Mouse (Mus musculus) small intestine, adult 2 months (tissue): Measurements from ENCODE around the gene Pcsk7. TPM values are rescaled to one million over a fixed set of nuclear protein-coding genes. Genes with fewer than 3 reads are reported as not detected.

Source experiments
- H3K27ac ChIP-seq: fragments of 200-500 bp; 2 replicates; pipeline ENCODE4 v1.5.1; 2012; ENCODE audit warnings: low read depth, low read length, control low read depth, inconsistent platforms; ENCODE audit not compliant: insufficient read depth
- H3K27me3 ChIP-seq: fragments of 200-500 bp; 2 replicates; pipeline ENCODE4 v1.6.1; 2012; ENCODE audit warnings: mild to moderate bottlenecking, moderate library complexity, low read length, inconsistent platforms; ENCODE audit not compliant: control insufficient read depth, insufficient read depth
- H3K36me3 ChIP-seq: fragments of 200-500 bp; 2 replicates; pipeline ENCODE4 v1.6.1; 2012; ENCODE audit warnings: mild to moderate bottlenecking, low read length, control low read depth, inconsistent platforms; ENCODE audit not compliant: control insufficient read depth, insufficient read depth
- H3K4me1 ChIP-seq: fragments of 200-500 bp; 2 replicates; pipeline ENCODE4 v1.6.1; 2012; ENCODE audit warnings: low read length, inconsistent platforms, mixed read lengths; ENCODE audit not compliant: control insufficient read depth, insufficient read depth, insufficient read length
- H3K4me3 ChIP-seq: fragments of 200-500 bp; 2 replicates; pipeline ENCODE4 v1.5.1; 2012; ENCODE audit warnings: low read depth, mild to moderate bottlenecking, control low read depth, inconsistent platforms, low read length, moderate library complexity
- CTCF ChIP-seq: fragments of 200-500 bp; IDR thresholded peaks from 2 replicates; pipeline ENCODE4 v1.5.1; 2012; ENCODE audit warnings: low read depth, mild to moderate bottlenecking, control low read depth, inconsistent platforms, low read length, moderate library complexity, mixed read lengths; ENCODE audit not compliant: insufficient replicate concordance, insufficient read length; ENCODE audit errors: extremely low read depth
- POLR2A ChIP-seq: fragments of 200-500 bp; IDR thresholded peaks from 2 replicates; pipeline ENCODE4 v1.6.1; 2012; ENCODE audit warnings: low read depth, mild to moderate bottlenecking, control low read depth, inconsistent platforms, low read length, moderate library complexity
- WGBS: fragments of 180-500 bp; shearing (Covaris S2); methylation state at CpG from one replicate; pipeline ENCODE4 v1.1.7; 2018; 5-methylcytosine and 5-hydroxymethylcytosine counted together
- polyA plus RNA-seq: library from polyadenylated mRNA; depleted of rRNA; stranded (reverse); fragments of >200 nt; gene quantifications from 2 replicates; pipeline ENCODE4 v1.2.3, GENCODE M21; 2012; rRNA removed

The Pcsk7 gene
- polyA plus RNA-seq = 14.2 and 38.9 TPM in 2 replicates

DNA sequence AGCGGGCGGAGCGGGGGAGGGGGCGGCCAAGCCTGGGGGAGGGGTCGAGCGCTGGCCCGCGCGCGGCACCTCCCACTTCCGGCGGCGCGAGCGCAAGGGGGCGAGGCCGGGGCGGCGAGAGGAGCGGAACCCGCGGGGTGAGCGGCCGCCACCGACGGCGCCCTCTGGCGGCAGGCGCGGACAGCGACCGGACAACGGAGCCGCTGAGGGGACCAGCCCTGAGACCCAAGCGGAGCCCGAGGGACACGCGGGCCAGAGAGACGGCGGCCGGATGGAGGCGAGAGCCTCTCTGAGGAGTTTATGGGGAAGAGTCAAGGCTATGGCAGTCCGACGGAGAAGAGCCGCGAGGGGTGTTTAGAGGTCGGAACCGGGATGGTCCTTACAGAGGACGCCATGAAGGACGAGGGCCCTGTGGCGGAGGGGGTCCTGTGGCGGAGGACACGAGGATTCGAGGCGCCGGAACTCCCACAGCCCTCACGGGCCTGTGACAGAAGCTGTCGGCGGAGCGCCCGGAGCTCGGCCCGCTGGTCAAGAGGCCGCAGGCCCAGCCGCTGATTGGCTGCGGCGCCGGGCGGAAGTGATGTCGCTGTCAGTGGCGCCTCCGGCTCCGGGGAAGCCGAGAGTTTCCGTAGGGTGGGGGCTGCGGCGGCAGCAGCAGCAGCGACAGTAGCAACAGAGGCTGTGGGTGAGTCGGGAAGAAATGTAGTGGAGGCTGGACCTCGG, at the start of gene Pcsk7, which contains the start of gene Rnf214:
TSS of gene Pcsk7 (plus strand) at position 143 of the 723 bp plus-strand sequence.
TSS of gene Rnf214 (minus strand) at position 557 of the 723 bp plus-strand sequence.
- H3K36me3 ChIP-seq = peaks cover 27% of the 10 kb centered on the region
- under 1% methylated on average over 74 of the region's 80 CpGs for WGBS
- no peaks in the 10 kb centered on the region for H3K27me3 ChIP-seq
- peaks cover 4% of the 10 kb centered on the region; the same call in 1 of the 2 replicates for H3K4me1 ChIP-seq
- peak; percentile 92 for TF ChIP-seq POLR2A
- peak; percentile 91 for TF ChIP-seq CTCF
- peak within 1 kb of the TSS; percentile 83 for H3K4me3 ChIP-seq
- H3K27ac ChIP-seq = peak within 1 kb of the TSS; percentile 100

DNA sequence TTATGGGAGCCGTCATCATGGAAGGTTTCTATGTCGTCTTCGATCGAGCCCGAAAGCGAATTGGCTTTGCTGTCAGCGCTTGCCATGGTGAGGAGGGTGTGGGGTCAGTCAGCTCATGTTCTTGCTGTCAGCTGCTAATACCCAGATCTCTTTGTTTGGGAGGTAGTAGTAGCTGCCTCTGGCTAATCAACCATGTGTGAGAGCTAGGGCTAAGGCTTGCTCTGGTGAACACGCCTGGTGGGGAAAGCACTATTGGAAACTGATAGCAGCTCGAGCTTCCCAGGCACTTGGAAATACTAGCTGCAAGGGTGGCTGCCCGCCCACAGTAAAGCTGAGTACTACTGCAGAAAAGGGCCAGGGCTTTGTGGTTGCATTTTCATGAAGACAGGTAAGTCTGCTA, 46.9 kb upstream of the Pcsk7 start:
- TF ChIP-seq CTCF (no peak), POLR2A (no peak)
- WGBS = 94% methylated on average over 10 of the region's 10 CpGs
- H3K27ac ChIP-seq = no peak overlapping the region
- H3K27me3 ChIP-seq = no peaks in the 10 kb centered on the region
- H3K4me3 ChIP-seq = no peak overlapping the region
- H3K36me3 ChIP-seq = peaks cover 50% of the 10 kb centered on the region
- H3K4me1 ChIP-seq = no peaks in the 10 kb centered on the region

DNA sequence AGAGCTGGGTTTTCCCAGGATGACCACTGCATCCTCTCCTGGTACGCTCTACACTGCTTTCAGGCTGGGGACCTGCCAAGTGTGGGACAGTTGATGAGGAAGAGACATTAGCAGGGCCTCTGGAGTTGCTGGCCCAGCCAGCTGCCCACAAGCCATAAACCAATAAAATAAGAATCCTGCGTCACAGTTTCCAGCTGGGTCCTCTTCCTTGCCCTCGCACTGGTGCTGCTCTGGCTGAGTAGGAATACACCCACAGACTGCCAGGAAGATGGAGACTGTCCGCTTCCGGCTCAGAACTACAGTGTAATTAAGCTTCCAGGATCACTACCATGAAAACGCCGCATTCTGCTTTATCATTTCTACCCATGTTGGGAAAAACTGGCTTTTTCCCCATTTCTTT, 44.5 kb upstream of the Pcsk7 start:
- H3K4me1 ChIP-seq = no peaks in the 10 kb centered on the region

DNA sequence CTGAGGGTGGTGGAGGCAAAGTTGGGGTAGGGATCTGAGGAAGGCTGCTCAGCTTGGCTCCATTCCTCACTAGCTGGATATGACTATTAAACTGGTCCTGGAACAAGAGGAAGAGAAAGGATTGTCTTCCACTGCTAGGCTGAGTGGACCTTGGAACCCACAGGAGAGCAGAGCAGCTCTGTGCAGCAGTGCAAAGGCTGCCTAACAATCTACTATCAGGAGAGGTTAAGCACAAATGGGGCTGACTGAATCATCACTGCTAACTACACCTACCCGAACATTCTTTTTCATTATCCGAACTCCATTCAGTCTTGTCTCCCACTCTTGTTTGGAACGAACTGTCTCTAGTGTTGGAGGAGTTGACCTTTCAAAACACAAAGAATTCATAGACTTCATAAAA, 37.1 kb upstream of the Pcsk7 start:
- H3K36me3 ChIP-seq = peaks cover 59% of the 10 kb centered on the region

More for the DNA sequence above, 44.5 kb upstream of the Pcsk7 start:
- Histone ChIP-seq H3K27me3 (no peaks in the 10 kb centered on the region), H3K4me3 (no peak overlapping the region), H3K27ac (no peak overlapping the region), H3K36me3 (peaks cover 65% of the 10 kb centered on the region)
- TF ChIP-seq POLR2A (no peak), CTCF (no peak)
- WGBS = 50% methylated on average over 7 of the region's 7 CpGs

DNA sequence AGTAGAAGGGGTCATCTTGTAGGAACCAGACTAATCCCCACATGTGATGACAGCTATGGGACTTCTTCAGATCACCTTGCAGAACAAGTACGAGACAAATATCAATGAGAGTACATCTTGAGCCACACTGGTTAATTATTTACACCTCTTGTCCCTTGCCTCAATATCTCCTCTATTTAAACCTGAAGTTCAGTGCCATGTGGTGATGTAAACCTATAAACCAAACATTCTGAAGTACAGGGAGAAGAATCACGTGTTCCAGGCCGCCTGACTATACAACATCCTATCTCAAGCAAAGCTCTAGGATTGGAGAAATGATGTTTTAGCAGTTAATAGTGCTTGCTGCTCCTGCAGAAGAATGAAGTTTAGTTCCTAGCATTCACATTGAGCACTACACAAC, 36.0 kb upstream of the Pcsk7 start:
- no peak overlapping the region for H3K4me3 ChIP-seq
- H3K36me3 ChIP-seq = peaks cover 54% of the 10 kb centered on the region
- no peaks in the 10 kb centered on the region; the same call in 1 of the 2 replicates for H3K4me1 ChIP-seq
- 51% methylated on average over 3 of the region's 3 CpGs for WGBS
- H3K27me3 ChIP-seq = no peaks in the 10 kb centered on the region
- TF ChIP-seq CTCF = no peak
- no peak overlapping the region for H3K27ac ChIP-seq

More for the DNA sequence above, 37.1 kb upstream of the Pcsk7 start:
- no peak overlapping the region for H3K4me3 ChIP-seq
- H3K4me1 ChIP-seq = no peaks in the 10 kb centered on the region; the same call in 1 of the 2 replicates
- TF ChIP-seq CTCF (no peak), POLR2A (no peak)
- no peaks in the 10 kb centered on the region for H3K27me3 ChIP-seq
- peak overlapping the region; percentile 22; the same call in 1 of the 2 replicates for H3K27ac ChIP-seq
- WGBS = 82% methylated on average over 3 of the region's 3 CpGs

DNA sequence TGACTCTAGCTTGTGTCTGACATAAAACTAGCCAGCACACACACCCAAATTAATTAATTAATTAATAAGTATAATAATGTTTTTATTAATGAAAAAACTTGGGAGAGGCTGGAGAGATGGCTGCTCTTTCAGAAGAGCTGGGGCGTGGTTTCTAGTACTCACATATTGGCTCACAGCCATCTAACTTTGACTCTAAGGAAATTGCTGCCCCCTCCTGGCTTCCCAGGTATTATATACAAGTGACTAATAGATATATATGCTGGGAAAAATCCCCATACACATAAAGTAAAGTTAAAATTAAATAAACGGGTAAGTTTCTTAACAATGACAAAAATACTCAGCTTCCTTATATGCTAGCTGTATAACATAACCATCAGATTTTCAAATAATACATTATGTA, 28.4 kb upstream of the Pcsk7 start:
- H3K4me1 ChIP-seq = no peaks in the 10 kb centered on the region
- H3K27ac ChIP-seq = no peak overlapping the region
- H3K4me3 ChIP-seq = no peak overlapping the region
- no peaks in the 10 kb centered on the region for H3K27me3 ChIP-seq
- TF ChIP-seq POLR2A (no peak), CTCF (no peak)
- H3K36me3 ChIP-seq = peaks cover 29% of the 10 kb centered on the region
- 39% methylated on average over 2 of the region's 2 CpGs for WGBS

DNA sequence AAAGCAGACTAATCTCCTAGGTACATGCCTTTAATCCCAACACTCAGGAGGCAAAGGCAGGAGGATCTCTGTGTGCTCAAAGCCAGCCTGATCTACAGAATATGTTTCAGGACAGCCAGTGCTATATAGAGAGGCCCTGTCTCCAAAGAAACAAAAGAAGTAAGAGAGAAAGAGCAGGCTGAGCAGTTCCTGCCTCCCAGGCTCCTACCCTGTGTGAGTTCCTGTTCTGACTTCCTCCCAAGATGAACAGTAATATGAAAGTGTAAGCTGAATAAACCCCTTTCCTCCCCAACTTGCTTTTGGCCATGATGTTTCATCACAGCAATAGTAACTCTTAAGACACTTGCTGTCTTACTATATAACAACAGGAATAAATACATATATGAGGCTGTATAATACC, 12.6 kb upstream of the Pcsk7 start:
- TF ChIP-seq CTCF (no peak), POLR2A (no peak)
- H3K4me1 ChIP-seq = no peaks in the 10 kb centered on the region
- H3K27me3 ChIP-seq = no peaks in the 10 kb centered on the region
- H3K27ac ChIP-seq = no peak overlapping the region
- peaks cover 55% of the 10 kb centered on the region for H3K36me3 ChIP-seq
- no peak overlapping the region for H3K4me3 ChIP-seq
